Mouse (Mus musculus) ES-E14 (cell line): ENCODE measurements around the gene AI467606. TPM values are rescaled to one million over a fixed set of nuclear protein-coding genes. Genes with fewer than 3 reads are reported as not detected.
"Not testable (repeated sequence)": the region's sequence is repeated elsewhere in the genome, so short reads cannot be mapped to it uniquely, and the experiment has no call there.

Experiments
- DNase-seq: peaks from one replicate; pipeline ENCODE4 v3.0.0-alpha.2; 2013; ENCODE audit warnings: low read depth, low spot score
- H3K27ac ChIP-seq: 2 replicates; pipeline ENCODE4 v1.5.1; 2012; ENCODE audit warnings: low read depth, mild to moderate bottlenecking, low read length, moderate library complexity, mixed read lengths; ENCODE audit not compliant: poor library complexity, insufficient read depth, severe bottlenecking
- H3K36me3 ChIP-seq: 2 replicates; pipeline ENCODE4 v1.6.1; 2012; ENCODE audit warnings: mild to moderate bottlenecking, low read length, moderate library complexity, mixed read lengths; ENCODE audit not compliant: control insufficient read depth, poor library complexity, insufficient read depth, severe bottlenecking
- H3K4me1 ChIP-seq, 2 experiments: fragments of 150-350 bp in 1 of 2; sonication (generic) in 1 of 2; 2 replicates each; pipeline ENCODE4 v1.6.1; 2012; ENCODE audit warnings: low read length in 2 of 2, mild to moderate bottlenecking in 1 of 2, mixed read lengths in 1 of 2; ENCODE audit not compliant: control insufficient read depth in 2 of 2, insufficient read depth in 2 of 2, poor library complexity in 1 of 2
- H3K4me3 ChIP-seq, 2 experiments: fragments of 150-350 bp in 1 of 2; sonication (generic) in 1 of 2; 2 replicates each; pipeline ENCODE4 v1.5.1; 2012; ENCODE audit warnings: low read length in 2 of 2, low read depth in 1 of 2, mild to moderate bottlenecking in 1 of 2, mixed read lengths in 1 of 2; ENCODE audit not compliant: insufficient read depth in 1 of 2, poor library complexity in 1 of 2, severe bottlenecking in 1 of 2
- H3K9ac ChIP-seq: 2 replicates; pipeline ENCODE4 v1.6.1; 2012; ENCODE audit warnings: low read depth, mild to moderate bottlenecking, low read length, mixed read lengths; ENCODE audit not compliant: poor library complexity, insufficient read depth, severe bottlenecking
- H3K9me3 ChIP-seq: fragments of 150-350 bp; sonication (generic); 2 replicates; pipeline ENCODE4 v1.6.1; 2012; ENCODE audit warnings: low read depth, mild to moderate bottlenecking, low read length; ENCODE audit not compliant: control insufficient read depth, insufficient read depth
- CHD2 ChIP-seq: IDR thresholded peaks from 2 replicates; pipeline ENCODE4 v1.6.1; 2014; ENCODE audit warnings: mild to moderate bottlenecking, low read depth, low read length, inconsistent platforms
- HCFC1 ChIP-seq: IDR thresholded peaks from 2 replicates; pipeline ENCODE4 v1.6.1; 2012; ENCODE audit warnings: low read length, inconsistent platforms, borderline replicate concordance; ENCODE audit not compliant: insufficient read depth
- MAFK ChIP-seq: IDR thresholded peaks from 2 replicates; pipeline ENCODE4 v1.6.1; 2014; ENCODE audit warnings: mild to moderate bottlenecking, low read depth, low read length, inconsistent platforms; ENCODE audit not compliant: insufficient read depth
- ZC3H11A ChIP-seq: IDR thresholded peaks from 2 replicates; pipeline ENCODE4 v1.6.1; 2012; ENCODE audit warnings: low read depth, mild to moderate bottlenecking, inconsistent platforms, low read length, borderline replicate concordance
- ZNF384 ChIP-seq: IDR thresholded peaks from 2 replicates; pipeline ENCODE4 v1.6.1; 2012; ENCODE audit warnings: low read depth, low read length, inconsistent platforms
- in situ Hi-C, 2 experiments: fragments of 600-800 bp; cut with MboI; formaldehyde crosslinking; loops; one replicate each; pipeline ENCODE4 v1.15.1; 2025; ENCODE audit warnings: low sequenced_read_pairs in 2 of 2, inconsistent platforms in 1 of 2; ENCODE audit not compliant: unreplicated experiment in 2 of 2
- total RNA-seq: library from RNA; depleted of rRNA; stranded (reverse); fragments of 300-350 nt; gene quantifications from 2 replicates; pipeline ENCODE4 v1.2.3, GENCODE M21; 2012

The AI467606 gene
- total RNA-seq, 1 experiment, result 13.5 TPM

- Histone ChIP-seq H3K27ac (peak overlapping the region; percentile 28; the same call in 1 of the 2 replicates), H3K9ac (no peak overlapping the region), H3K4me1 (peaks cover 3 to 6% of the 10 kb centered on the region in 2 experiments; a peak in 1 of 4 replicates), H3K9me3 (no peaks in the 10 kb centered on the region), H3K4me3 (no peak overlapping the region), H3K36me3 (no peaks in the 10 kb centered on the region)
- in situ Hi-C loops, result no loop called here
- TF ChIP-seq MAFK, result no peak
- TF ChIP-seq CHD2, result no peak
- TF ChIP-seq ZNF384, result no peak
- no peak for TF ChIP-seq HCFC1
- TF ChIP-seq ZC3H11A, result no peak
- DNase-seq, result no peak
These were observed 11.1 kb upstream of the AI467606 start for GRCm38 (mm10) chr7:127080045-127080444.

GRCm38 (mm10) chr7:127082271-127082670, 8.9 kb upstream of the AI467606 start:
- Histone ChIP-seq H3K9me3 (no peaks in the 10 kb centered on the region), H3K36me3 (no peaks in the 10 kb centered on the region), H3K27ac (no peak overlapping the region), H3K9ac (no peak overlapping the region), H3K4me3 (no peak overlapping the region), H3K4me1 (peaks cover 3 to 6% of the 10 kb centered on the region in 2 experiments; a peak in 1 of 4 replicates)
- DNase-seq, result no peak
- in situ Hi-C loops, result no loop called here
- TF ChIP-seq CHD2 (no peak), ZC3H11A (no peak), HCFC1 (no peak), ZNF384 (no peak), MAFK (no peak)

DNA sequence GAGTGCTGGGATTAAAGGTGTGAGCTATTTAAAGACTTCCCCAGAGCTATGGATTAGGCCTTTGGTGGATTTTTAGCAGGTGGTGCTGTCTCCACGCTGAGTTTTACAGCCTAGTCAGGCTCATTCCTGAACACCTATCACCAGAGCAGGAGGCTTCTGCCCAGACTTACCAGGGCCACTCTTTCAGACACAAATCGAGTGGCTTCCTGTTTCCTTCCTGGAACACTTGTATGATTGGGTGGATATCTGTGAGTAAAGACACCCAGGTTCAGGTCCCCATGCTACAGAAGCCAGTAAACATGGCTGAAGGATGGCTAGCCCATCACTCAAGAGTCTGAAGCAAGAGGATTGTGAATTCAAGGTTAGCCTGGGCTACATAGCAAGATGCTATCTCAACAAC, 8.2 kb upstream of the AI467606 start:
- Histone ChIP-seq H3K36me3 (no peaks in the 10 kb centered on the region), H3K4me3 (no peak overlapping the region), H3K27ac (no peak overlapping the region), H3K4me1 (peaks cover 3 to 6% of the 10 kb centered on the region in 2 experiments; a peak in 1 of 4 replicates), H3K9me3 (no peaks in the 10 kb centered on the region), H3K9ac (no peak overlapping the region)
- in situ Hi-C loops, result no loop called here
- DNase-seq, result no peak
- no peak for TF ChIP-seq HCFC1
- TF ChIP-seq ZC3H11A, result no peak
- no peak for TF ChIP-seq MAFK
- no peak for TF ChIP-seq ZNF384
- no peak for TF ChIP-seq CHD2

- in situ Hi-C loops, result no loop called here
- H3K9ac ChIP-seq, result no peak overlapping the region
- no peak for TF ChIP-seq MAFK
- no peak for TF ChIP-seq ZNF384
- TF ChIP-seq ZC3H11A, result no peak
- no peak for TF ChIP-seq HCFC1
- no peak for TF ChIP-seq CHD2
- no peak for DNase-seq
- peaks cover 6% of the 10 kb centered on the region in 2 experiments; a peak in 2 of 4 replicates for H3K4me1 ChIP-seq
- no peak overlapping the region for H3K27ac ChIP-seq
- H3K9me3 ChIP-seq, result no peaks in the 10 kb centered on the region
- H3K36me3 ChIP-seq, result no peaks in the 10 kb centered on the region
- H3K4me3 ChIP-seq, result no peak overlapping the region
These were observed 7.5 kb upstream of the AI467606 start for GRCm38 (mm10) chr7:127083689-127084088.

DNA sequence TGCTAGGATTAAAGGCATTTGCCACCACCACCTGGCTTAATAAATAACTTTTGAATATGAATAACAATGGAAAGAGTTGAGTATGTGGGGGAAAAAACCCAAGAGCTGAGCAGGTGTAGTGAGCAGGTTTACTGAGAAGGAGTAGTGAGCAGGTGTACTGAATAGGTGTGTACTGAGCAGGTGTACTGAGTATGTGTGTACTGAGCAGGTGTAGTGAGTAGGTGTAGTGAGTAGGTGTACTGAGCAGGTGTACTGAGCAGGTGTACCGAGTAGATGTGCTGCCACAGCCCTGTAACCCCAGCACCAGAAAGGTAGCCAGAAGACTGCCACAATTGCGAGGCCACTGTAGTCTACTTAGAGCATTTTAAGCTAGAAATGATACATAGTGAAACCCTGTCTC, 6.4 kb upstream of the AI467606 start:
- H3K4me3 ChIP-seq, result no peak overlapping the region
- no peak overlapping the region for H3K27ac ChIP-seq
- peaks cover 6 to 8% of the 10 kb centered on the region in 2 experiments; a peak in 2 of 4 replicates for H3K4me1 ChIP-seq
- no peaks in the 10 kb centered on the region for H3K36me3 ChIP-seq
- no peaks in the 10 kb centered on the region for H3K9me3 ChIP-seq
- H3K9ac ChIP-seq, result no peak overlapping the region
- no peak for DNase-seq
- in situ Hi-C loops, result no loop called here
- TF ChIP-seq CHD2, result no peak
- TF ChIP-seq HCFC1, result no peak
- no peak for TF ChIP-seq MAFK

- in situ Hi-C loops, H3K9ac ChIP-seq: not testable (repeated sequence)
These were observed 5.4 kb upstream of the AI467606 start for GRCm38 (mm10) chr7:127085751-127086150.

More at GRCm38 (mm10) chr7:127085751-127086150, 5.4 kb upstream of the AI467606 start:
- not testable (repeated sequence) for H3K4me3 ChIP-seq, DNase-seq, H3K27ac ChIP-seq, H3K9me3 ChIP-seq, H3K36me3 ChIP-seq, H3K4me1 ChIP-seq
